Mouse (Mus musculus): ENCODE results near the gene Hmgcr. TPM values are rescaled to one million over a fixed set of nuclear protein-coding genes. Genes with fewer than 3 reads are reported as not detected.
"Not testable (repeated sequence)": the region's sequence is repeated elsewhere in the genome, so short reads cannot be mapped to it uniquely, and the experiment has no call there.

Gene Hmgcr
- polyA plus RNA-seq, 1 experiment = 110 TPM

DNA sequence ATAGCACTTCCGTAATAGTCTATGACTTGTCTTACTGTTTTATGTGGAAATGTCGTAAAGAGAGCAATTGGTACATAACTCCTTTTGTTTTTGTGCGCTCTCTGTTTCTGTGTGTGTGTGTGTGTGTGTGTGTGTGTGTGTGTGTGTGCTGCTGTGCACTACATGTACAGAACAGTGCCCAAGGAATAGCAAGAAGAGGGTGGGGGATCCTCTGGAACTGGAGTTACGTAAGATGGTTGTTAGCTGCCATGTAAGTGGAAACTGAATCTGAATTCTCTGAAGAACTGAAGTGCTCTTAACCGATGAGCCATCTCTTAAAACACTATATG, 1.1 kb upstream of the Hmgcr start:
- Histone ChIP-seq H3K4me3 (ENCODE audit: insufficient read depth, low read length) (no peak overlapping the region), H3K4me1 (ENCODE audit: control insufficient read depth, insufficient read depth, low read length) (peaks cover 5% of the 10 kb centered on the region; the same call in 1 of the 2 replicates), H3K27ac (ENCODE audit: insufficient read depth, low read length) (no peak overlapping the region)
- no peak for TF ChIP-seq POLR2A (IDR thresholded peaks at IDR 0.05; ENCODE audit: low read depth, low read length)
- TF ChIP-seq CTCF (IDR thresholded peaks at IDR 0.05; ENCODE audit: borderline replicate concordance, insufficient read depth, low read length) = no peak

DNA sequence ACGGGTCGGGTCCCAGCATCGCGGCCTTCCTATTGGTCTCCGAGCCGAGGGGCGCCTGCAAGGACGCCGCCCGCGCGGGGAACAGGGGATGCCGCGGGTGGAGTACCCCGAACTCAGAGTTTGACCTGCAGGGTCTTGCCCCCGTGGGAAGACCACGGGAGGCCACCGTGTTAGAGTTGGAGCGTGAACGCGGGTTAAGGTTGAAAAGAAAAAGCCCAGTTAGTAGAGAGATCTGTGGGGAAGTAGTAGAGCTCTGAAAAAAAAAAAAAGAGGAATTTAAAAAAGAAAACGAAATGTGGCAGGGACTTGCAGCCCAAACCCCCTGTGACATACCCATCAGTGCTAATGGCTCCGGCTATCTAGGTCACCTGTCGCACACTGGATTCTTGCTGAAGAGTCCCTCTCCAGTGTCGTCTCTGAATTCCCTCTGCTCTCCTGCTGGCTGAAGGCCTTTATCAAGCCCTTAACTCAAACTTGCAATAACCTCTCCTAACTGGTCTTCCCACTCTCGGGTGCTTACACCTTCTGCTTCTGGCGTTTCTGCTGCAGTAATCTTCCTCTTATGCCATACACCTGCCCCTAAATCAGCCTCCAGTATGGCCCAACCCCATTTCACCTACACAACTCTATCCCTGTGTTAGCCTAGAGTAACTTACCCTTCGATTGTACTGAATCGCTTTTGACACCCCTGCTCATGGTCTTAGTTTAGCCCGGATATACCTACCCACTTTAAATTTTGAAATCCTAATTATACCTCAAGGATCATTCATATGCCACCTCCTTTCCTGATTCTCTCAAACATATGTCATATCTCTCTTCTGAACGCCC, 556 bp upstream of the Hmgcr start:
- peaks cover 5% of the 10 kb centered on the region; the same call in 1 of the 2 replicates for H3K4me1 ChIP-seq (ENCODE audit: control insufficient read depth, insufficient read depth, low read length)
- H3K27ac ChIP-seq (ENCODE audit: insufficient read depth, low read length) = peak overlapping the region; percentile 38
- no peak for TF ChIP-seq CTCF (IDR thresholded peaks at IDR 0.05; ENCODE audit: borderline replicate concordance, insufficient read depth, low read length)
- TF ChIP-seq POLR2A (IDR thresholded peaks at IDR 0.05; ENCODE audit: low read depth, low read length) = peak; percentile 59; the same call in 1 of the 2 replicates
- H3K4me3 ChIP-seq (ENCODE audit: insufficient read depth, low read length) = 0 out of 2 replicates have a peak overlapping the region, but pooled peaks have one; percentile 11

DNA sequence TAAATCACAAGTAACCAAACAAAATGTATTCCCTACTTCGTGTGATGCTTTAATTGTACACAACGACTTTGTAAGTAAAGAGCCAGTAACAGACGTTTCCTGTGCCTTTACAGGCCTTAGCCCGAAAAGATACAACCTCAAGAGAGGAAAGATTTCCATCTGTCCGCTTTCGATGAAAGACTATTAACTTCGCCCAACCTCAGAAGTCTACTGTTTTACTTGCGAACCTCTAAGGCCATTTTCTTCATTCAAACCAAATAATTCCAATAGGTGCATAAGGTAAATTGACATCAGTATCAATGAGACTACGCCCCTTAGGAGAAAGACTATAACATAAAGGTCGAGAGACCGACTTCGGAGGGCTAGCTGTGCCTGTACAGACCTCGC, 724 bp downstream of the Hmgcr start:
- no peak for TF ChIP-seq POLR2A (IDR thresholded peaks at IDR 0.05; ENCODE audit: low read depth, low read length)
- TF ChIP-seq CTCF (IDR thresholded peaks at IDR 0.05; ENCODE audit: borderline replicate concordance, insufficient read depth, low read length) = no peak
- H3K4me1 ChIP-seq (ENCODE audit: control insufficient read depth, insufficient read depth, low read length) = peaks cover 8% of the 10 kb centered on the region; the same call in 1 of the 2 replicates
- peak overlapping the region; percentile 95 for H3K4me3 ChIP-seq (ENCODE audit: insufficient read depth, low read length)
- H3K27ac ChIP-seq (ENCODE audit: insufficient read depth, low read length) = peak overlapping the region; percentile 82

DNA sequence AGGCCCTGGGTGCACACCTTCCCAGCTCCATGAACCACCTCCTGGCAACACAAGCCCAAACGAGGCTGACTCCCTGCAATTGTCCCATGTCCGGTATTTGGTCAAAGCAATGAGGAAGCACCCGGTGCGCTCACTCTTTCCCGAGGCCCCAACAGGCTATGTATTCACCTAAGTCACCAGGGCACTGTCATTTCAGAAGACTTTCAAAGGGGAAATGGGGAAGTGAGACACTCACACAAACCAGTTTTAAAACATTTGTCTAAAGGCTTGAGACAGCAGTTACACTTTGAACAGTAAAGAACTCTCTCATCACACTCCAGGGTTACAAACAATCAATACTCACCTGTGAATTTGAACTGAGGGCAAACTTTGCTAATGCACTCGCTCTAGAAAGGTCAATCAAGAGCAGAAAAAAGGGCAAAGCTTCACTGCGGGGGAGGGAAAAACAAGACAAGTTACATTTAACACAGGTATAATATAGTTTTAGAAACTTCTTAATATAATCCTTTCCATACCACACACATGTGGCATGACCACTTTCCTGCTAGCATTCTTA, 6.2 kb downstream of the Hmgcr start:
- peaks cover 4% of the 10 kb centered on the region; the same call in 1 of the 2 replicates for H3K4me1 ChIP-seq (ENCODE audit: control insufficient read depth, insufficient read depth, low read length)
- no peak overlapping the region for H3K4me3 ChIP-seq (ENCODE audit: insufficient read depth, low read length)
- TF ChIP-seq CTCF (IDR thresholded peaks at IDR 0.05; ENCODE audit: borderline replicate concordance, insufficient read depth, low read length) (no peak), POLR2A (IDR thresholded peaks at IDR 0.05; ENCODE audit: low read depth, low read length) (no peak)
- no peak overlapping the region for H3K27ac ChIP-seq (ENCODE audit: insufficient read depth, low read length)

DNA sequence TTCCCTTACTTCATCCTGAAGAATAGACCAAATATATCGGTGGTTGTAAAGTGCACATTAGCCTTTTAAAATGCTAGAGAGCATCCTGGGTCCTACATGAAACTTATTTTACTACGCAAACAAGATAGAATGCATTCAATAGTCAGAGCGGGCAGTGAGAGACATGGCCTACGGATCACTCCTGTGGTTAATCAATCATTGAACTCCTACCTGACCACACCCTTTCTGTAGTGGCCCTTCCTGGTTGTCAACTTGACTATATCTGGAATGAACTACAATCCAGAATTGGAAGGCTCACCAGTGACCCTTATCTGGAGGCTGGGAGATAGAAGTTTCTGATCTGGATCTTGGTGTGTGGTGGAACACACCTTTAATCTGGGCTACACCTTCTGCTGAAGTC, 7.6 kb downstream of the Hmgcr start:
- not testable (repeated sequence) for H3K4me1 ChIP-seq (ENCODE audit: control insufficient read depth, insufficient read depth, low read length); H3K4me3 ChIP-seq (ENCODE audit: insufficient read depth, low read length); H3K27ac ChIP-seq (ENCODE audit: insufficient read depth, low read length)

DNA sequence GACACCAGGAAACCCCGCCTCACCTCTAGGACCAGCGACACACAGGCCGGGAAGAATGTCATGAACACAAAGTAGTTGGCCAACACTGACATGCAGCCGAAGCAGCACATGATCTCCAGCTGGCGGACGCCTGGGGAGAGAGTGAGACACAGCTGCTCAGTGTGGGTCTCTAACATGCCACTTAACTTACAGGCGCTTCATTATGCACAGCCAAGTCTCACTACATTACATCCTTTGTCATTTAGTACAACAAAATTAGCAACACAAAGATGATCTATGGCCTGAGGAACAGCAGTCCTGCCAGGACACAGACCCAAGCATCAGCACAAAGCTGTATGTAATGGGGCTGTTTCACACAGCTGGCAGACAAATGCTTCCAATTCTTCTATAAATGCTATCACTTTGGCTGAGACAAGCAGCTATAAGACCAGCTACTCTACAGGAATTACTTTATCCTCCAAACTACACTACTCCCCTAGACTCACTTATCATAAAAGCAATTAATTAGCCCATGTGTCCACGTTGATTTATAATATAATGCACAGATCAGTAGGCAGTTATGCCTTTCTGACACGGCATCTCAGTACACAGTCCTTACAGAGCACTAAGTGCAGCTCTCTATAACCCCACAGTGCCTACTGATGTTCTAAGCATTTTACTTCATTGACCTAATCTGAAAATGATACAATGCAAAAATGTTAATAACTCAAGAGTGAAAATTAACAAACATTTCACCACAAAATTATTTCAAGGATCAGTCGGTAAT, 10.5 kb downstream of the Hmgcr start:
- Histone ChIP-seq H3K27ac (ENCODE audit: insufficient read depth, low read length) (no peak overlapping the region), H3K4me3 (ENCODE audit: insufficient read depth, low read length) (no peak overlapping the region), H3K4me1 (ENCODE audit: control insufficient read depth, insufficient read depth, low read length) (no peaks in the 10 kb centered on the region)
- no peak for TF ChIP-seq POLR2A (IDR thresholded peaks at IDR 0.05; ENCODE audit: low read depth, low read length)
- TF ChIP-seq CTCF (IDR thresholded peaks at IDR 0.05; ENCODE audit: borderline replicate concordance, insufficient read depth, low read length) = no peak

DNA sequence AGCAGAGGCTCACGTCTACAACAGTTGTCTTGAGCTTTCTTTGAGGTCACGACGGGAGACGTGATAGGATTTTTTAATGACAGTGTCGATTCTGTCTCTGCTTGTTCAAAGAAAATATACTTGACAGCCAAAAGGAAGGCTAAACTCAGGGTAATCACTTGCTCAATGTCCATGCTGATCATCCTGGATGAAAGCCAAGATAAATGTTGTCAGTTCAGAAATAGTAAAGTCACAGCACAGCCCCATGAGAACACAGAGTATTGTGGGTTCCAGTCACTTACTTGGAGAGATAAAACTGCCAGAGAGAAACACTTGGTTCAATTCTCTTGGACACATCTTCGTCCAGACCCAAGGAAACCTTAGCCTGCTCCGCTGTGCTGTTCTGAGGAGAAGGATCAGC, 11.8 kb downstream of the Hmgcr start:
- H3K4me1 ChIP-seq (ENCODE audit: control insufficient read depth, insufficient read depth, low read length) = no peaks in the 10 kb centered on the region
- TF ChIP-seq POLR2A (IDR thresholded peaks at IDR 0.05; ENCODE audit: low read depth, low read length) = no peak
- TF ChIP-seq CTCF (IDR thresholded peaks at IDR 0.05; ENCODE audit: borderline replicate concordance, insufficient read depth, low read length) = no peak
- no peak overlapping the region for H3K27ac ChIP-seq (ENCODE audit: insufficient read depth, low read length)
- no peak overlapping the region for H3K4me3 ChIP-seq (ENCODE audit: insufficient read depth, low read length)

DNA sequence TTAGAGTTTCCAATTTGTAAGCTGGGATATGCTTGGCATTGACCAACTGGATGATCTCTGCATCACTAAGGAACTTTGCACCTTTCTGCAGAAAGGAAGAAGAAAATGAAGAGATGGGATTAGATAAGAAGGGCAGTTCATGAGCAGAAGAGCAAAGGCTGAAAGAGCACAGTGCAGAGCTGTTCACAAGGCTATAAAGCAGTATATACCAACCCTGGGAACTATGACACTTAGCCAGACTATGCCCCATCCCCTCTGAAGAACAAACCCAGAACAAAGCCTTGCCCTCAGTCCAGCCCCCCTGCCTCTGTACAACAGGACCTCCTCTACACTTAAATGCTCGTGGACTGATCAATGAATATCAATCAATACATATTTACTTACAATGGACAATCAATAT, 14.1 kb downstream of the Hmgcr start:
- TF ChIP-seq POLR2A (IDR thresholded peaks at IDR 0.05; ENCODE audit: low read depth, low read length) (no peak), CTCF (IDR thresholded peaks at IDR 0.05; ENCODE audit: borderline replicate concordance, insufficient read depth, low read length) (no peak)
- Histone ChIP-seq H3K4me3 (ENCODE audit: insufficient read depth, low read length) (no peak overlapping the region), H3K4me1 (ENCODE audit: control insufficient read depth, insufficient read depth, low read length) (no peaks in the 10 kb centered on the region), H3K27ac (ENCODE audit: insufficient read depth, low read length) (no peak overlapping the region)

DNA sequence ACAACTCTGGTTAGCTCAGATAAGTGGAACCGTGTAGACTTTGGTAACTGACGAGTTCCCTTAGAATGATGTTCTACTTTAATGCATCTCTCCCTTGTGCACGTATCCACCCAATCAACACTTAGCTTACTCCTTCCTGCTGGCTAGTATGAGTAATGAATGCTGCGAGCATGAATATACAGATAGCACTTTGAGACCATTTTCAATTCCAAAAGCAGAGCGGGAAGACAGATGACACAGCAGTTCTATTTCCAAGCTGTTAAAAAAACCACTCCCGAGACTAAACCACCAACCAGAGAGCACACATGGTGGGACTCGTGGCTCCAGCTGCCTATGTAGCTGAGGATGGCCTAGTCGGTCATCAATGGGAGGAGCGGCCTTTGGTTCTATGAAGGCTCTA, 17.7 kb downstream of the Hmgcr start:
- Histone ChIP-seq H3K27ac (ENCODE audit: insufficient read depth, low read length) (no peak overlapping the region), H3K4me3 (ENCODE audit: insufficient read depth, low read length) (no peak overlapping the region), H3K4me1 (ENCODE audit: control insufficient read depth, insufficient read depth, low read length) (no peaks in the 10 kb centered on the region)
- TF ChIP-seq CTCF (IDR thresholded peaks at IDR 0.05; ENCODE audit: borderline replicate concordance, insufficient read depth, low read length) (no peak), POLR2A (IDR thresholded peaks at IDR 0.05; ENCODE audit: low read depth, low read length) (no peak)

DNA sequence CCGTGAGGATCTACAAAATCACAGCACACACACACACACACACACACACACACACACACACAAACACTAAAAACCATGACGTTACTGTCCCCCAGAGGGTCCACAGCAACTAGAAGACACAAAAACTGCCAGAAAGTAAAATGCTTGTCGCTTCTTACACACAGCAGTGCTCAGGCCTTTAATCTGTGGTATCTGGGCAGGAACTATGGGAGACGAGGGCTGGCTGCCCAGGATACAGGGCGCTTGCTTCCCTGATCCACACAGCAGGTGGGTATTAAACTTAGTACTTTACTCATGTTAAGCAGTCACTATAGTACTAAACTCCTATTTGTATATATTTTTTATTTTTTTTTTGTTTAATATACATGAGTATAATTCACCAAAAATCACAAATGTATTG, 24.9 kb downstream of the Hmgcr start:
- no peaks in the 10 kb centered on the region for H3K4me1 ChIP-seq (ENCODE audit: control insufficient read depth, insufficient read depth, low read length)
- H3K27ac ChIP-seq (ENCODE audit: insufficient read depth, low read length) = no peak overlapping the region
- TF ChIP-seq CTCF (IDR thresholded peaks at IDR 0.05; ENCODE audit: borderline replicate concordance, insufficient read depth, low read length) (no peak), POLR2A (IDR thresholded peaks at IDR 0.05; ENCODE audit: low read depth, low read length) (no peak)
- H3K4me3 ChIP-seq (ENCODE audit: insufficient read depth, low read length) = no peak overlapping the region

Measured in embryonic fibroblast, embryonic 13.5 days (primary cell).